Mouse (Mus musculus): ENCODE data around the gene Olfml1. TPM values are rescaled to one million over a fixed set of nuclear protein-coding genes. Genes with fewer than 3 reads are reported as not detected.

Olfml1 gene
- 3.7 TPM for polyA plus RNA-seq (2014; fragmentation: Illumina TruSeq; extraction: RNeasy Lipid Tissue Mini Kit (QIAGEN cat#74804); ENCODE audit: low read depth, low replicate concordance)

DNA sequence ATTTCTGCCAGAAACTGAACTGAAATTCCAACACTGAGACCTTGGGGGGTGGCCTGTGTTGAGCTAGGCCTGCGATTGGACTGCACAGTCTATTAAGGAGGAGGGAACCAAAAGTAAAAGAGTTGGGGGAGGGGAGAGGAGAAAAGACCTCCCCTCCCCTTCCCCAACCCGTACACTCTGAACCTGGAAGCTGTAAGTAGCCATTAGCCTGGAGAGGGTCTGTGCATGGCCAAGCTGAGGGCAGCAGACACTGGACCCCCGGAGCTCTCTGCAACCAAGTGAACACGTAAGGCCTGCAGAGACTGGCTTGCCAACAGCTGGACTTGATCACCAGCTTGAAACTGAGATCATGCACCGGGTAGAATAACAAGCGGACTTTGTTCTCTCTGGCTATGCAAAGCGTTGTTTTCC is at the start of gene Olfml1:
TSS of gene Olfml1 (plus strand) at position 186 of the 411 bp plus-strand sequence.

GRCm38 (mm10) chr7:107594857-107595402 is 27.7 kb downstream of the Olfml1 start, which contains the start of gene Ppfibp2:
Gene Ppfibp2 (plus strand): TSS chr7:107595207.

GRCm38 (mm10) chr7:107625061-107625460 is 57.8 kb downstream of the Olfml1 start, which contains the start of gene 5330417H12Rik:
Gene 5330417H12Rik (minus strand): TSS chr7:107625161.

Other genes with a start within 250 kb of the Olfml1 start
- 1.1 TPM for gene Syt9, start 196.7 kb upstream of the Olfml1 start, polyA plus RNA-seq (2014; fragmentation: Illumina TruSeq; extraction: RNeasy Lipid Tissue Mini Kit (QIAGEN cat#74804); ENCODE audit: low read depth, low replicate concordance)
- 11.9 TPM for gene Ppfibp2, start 27.8 kb downstream of the Olfml1 start, polyA plus RNA-seq (2014; fragmentation: Illumina TruSeq; extraction: RNeasy Lipid Tissue Mini Kit (QIAGEN cat#74804); ENCODE audit: low read depth, low replicate concordance)
- not detected for gene 5330417H12Rik, start 57.7 kb downstream of the Olfml1 start, polyA plus RNA-seq (2014; fragmentation: Illumina TruSeq; extraction: RNeasy Lipid Tissue Mini Kit (QIAGEN cat#74804); ENCODE audit: low read depth, low replicate concordance)
- not detected for gene Cyb5r2, start 190.6 kb downstream of the Olfml1 start, polyA plus RNA-seq (2014; fragmentation: Illumina TruSeq; extraction: RNeasy Lipid Tissue Mini Kit (QIAGEN cat#74804); ENCODE audit: low read depth, low replicate concordance)
- not detected for gene Ovch2, start 233.8 kb downstream of the Olfml1 start, polyA plus RNA-seq (2014; fragmentation: Illumina TruSeq; extraction: RNeasy Lipid Tissue Mini Kit (QIAGEN cat#74804); ENCODE audit: low read depth, low replicate concordance)
- gene Olfr467, start 244.8 kb downstream of the Olfml1 start, polyA plus RNA-seq (2014; fragmentation: Illumina TruSeq; extraction: RNeasy Lipid Tissue Mini Kit (QIAGEN cat#74804); ENCODE audit: low read depth, low replicate concordance) = not detected

Measured in sigmoid colon, adult 10 weeks (tissue).